Mouse (Mus musculus): ENCODE data around the gene Lin28a. TPM values are rescaled to one million over a fixed set of nuclear protein-coding genes. Genes with fewer than 3 reads are reported as not detected.
"Not testable (repeated sequence)": the region's sequence is repeated elsewhere in the genome, so short reads cannot be mapped to it uniquely, and the experiment has no call there.

Lin28a gene
- total and polyA plus RNA-seq, 3 experiments = 0.11 TPM; not detected in 2

DNA sequence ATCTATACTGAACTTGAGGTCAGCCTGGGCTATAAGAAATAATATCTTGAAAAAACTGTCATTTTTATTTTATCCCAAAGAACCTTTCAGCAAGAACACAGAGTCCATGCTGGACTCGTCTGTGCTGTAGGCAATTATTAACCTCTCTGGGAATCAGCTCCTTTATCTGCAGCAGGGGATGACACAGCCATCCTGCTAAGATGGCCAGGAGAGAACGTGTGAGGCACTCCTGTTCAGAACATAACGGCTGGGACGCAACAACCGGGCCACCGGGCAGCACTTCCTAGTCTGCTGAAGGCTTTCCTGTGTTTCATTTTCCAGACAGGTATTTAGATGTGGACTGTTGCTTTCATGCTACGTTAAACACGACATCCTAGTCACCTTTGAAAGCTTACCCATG, 23.9 kb downstream of the Lin28a start:
- no peak for TF ChIP-seq GATA1 (IDR thresholded peaks at IDR 0.05; ENCODE audit: borderline replicate concordance, low read length)
- no peak for TF ChIP-seq GATA2 (IDR thresholded peaks at IDR 0.05; ENCODE audit: borderline replicate concordance, low read depth, low read length)
- Histone ChIP-seq H3K4me3 (ENCODE audit: low read depth, low read length) (no peak overlapping the region), H3K4me1 (ENCODE audit: insufficient read depth, low read depth, low read length) (peaks cover 3% of the 10 kb centered on the region), H3K9me3 (replicated peaks) (no peaks in the 10 kb centered on the region), H3K27me3 (ENCODE audit: insufficient read depth, low read length) (no peaks in the 10 kb centered on the region), H3K36me3 (replicated peaks) (peaks cover 92% of the 10 kb centered on the region)
- DNase-seq (ENCODE audit: low spot score) (no peak), ATAC-seq (ENCODE audit: extremely low read depth, insufficient number of reproducible peaks, low FRiP score, poor library complexity, severe bottlenecking) (no peak)

- ATAC-seq (ENCODE audit: extremely low read depth, insufficient number of reproducible peaks, low FRiP score, poor library complexity, severe bottlenecking) (no peak), DNase-seq (ENCODE audit: low spot score) (no peak)
- TF ChIP-seq CTCF (IDR thresholded peaks at IDR 0.05; ENCODE audit: low read depth, low read length) (no peak), TAL1 (conservative IDR thresholded peaks at IDR 0.05; ENCODE audit: low read depth, low read length) (no peak), GATA1 (IDR thresholded peaks at IDR 0.05; ENCODE audit: borderline replicate concordance, low read length) (no peak), POLR2AphosphoS5 (IDR thresholded peaks at IDR 0.05; ENCODE audit: insufficient replicate concordance, low read depth, low read length) (no peak)
- H3K9me3 ChIP-seq (replicated peaks) = no peaks in the 10 kb centered on the region
- H3K4me3 ChIP-seq (ENCODE audit: low read depth, low read length) = no peak overlapping the region
- H3K36me3 ChIP-seq (replicated peaks) = peaks cover 89% of the 10 kb centered on the region
- peaks cover 4% of the 10 kb centered on the region; the same call in 1 of the 2 replicates for H3K4me1 ChIP-seq (ENCODE audit: insufficient read depth, low read depth, low read length)
- no peaks in the 10 kb centered on the region for H3K27me3 ChIP-seq (ENCODE audit: insufficient read depth, low read length)
Measured at GRCm38 (mm10) chr4:133991087-133991660, 27.5 kb downstream of the Lin28a start.

GRCm38 (mm10) chr4:133990035-133990434, 28.6 kb downstream of the Lin28a start:
- H3K4me1 ChIP-seq (ENCODE audit: insufficient read depth, low read depth, low read length) = peaks cover 14% of the 10 kb centered on the region
- peaks cover 81% of the 10 kb centered on the region for H3K36me3 ChIP-seq (replicated peaks)
- H3K4me3 ChIP-seq (ENCODE audit: low read depth, low read length) = no peak overlapping the region
- DNase-seq (ENCODE audit: low spot score) (no peak), ATAC-seq (ENCODE audit: extremely low read depth, insufficient number of reproducible peaks, low FRiP score, poor library complexity, severe bottlenecking) (no peak)
- H3K27me3 ChIP-seq (ENCODE audit: insufficient read depth, low read length) = no peaks in the 10 kb centered on the region
- H3K9me3 ChIP-seq (replicated peaks) = no peaks in the 10 kb centered on the region
- TF ChIP-seq TAL1 (conservative IDR thresholded peaks at IDR 0.05; ENCODE audit: low read depth, low read length) = no peak
- TF ChIP-seq GATA2 (IDR thresholded peaks at IDR 0.05; ENCODE audit: borderline replicate concordance, low read depth, low read length) = no peak
- no peak for TF ChIP-seq GATA1 (IDR thresholded peaks at IDR 0.05; ENCODE audit: borderline replicate concordance, low read length)

DNA sequence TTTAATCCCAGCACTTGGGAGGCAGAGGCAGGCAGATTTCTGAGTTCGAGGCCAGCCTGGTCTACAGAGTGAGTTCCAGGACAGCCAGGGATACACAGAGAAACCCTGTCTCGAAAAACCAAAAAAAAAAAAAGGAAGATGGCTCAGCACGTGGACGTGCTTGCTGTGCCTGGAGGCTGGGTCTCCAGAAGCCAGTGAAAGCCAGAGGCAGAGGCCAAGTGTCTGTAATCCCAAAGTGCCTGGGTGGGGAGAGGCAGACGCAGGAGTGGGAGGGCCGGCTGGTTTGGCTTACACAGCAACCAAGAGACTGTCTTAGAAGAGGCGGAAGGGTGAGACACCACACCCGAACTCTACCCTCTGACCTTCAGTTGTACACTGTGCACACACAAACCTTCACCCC, 30.4 kb downstream of the Lin28a start:
- H3K9me3 ChIP-seq (replicated peaks); DNase-seq (ENCODE audit: low spot score); H3K4me3 ChIP-seq (ENCODE audit: low read depth, low read length); H3K27me3 ChIP-seq (ENCODE audit: insufficient read depth, low read length); ATAC-seq (ENCODE audit: extremely low read depth, insufficient number of reproducible peaks, low FRiP score, poor library complexity, severe bottlenecking): not testable (repeated sequence)
- Histone ChIP-seq H3K36me3 (replicated peaks) (peaks cover 69% of the 10 kb centered on the region), H3K4me1 (ENCODE audit: insufficient read depth, low read depth, low read length) (peaks cover 24% of the 10 kb centered on the region)

DNA sequence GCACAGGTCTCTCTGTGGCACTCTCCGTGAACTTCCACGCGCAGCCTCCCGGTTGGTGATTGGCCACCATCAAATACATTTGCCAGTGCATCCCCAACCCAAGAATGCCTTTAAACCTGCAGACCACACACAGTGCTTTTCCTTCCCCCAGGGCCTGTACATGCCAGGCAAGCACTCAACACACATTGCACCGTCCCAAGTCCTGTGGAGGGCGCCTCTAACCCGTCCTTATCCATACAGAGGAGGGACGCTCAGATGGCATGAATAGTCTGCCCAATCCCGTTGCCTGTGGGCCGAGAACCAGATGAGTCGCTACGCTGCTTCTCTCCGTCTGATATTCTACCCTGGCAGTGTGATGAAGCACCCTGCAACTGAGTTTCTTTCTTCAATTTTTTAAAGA, 35.7 kb downstream of the Lin28a start:
- Histone ChIP-seq H3K27me3 (ENCODE audit: insufficient read depth, low read length) (no peaks in the 10 kb centered on the region), H3K36me3 (replicated peaks) (peaks cover 73% of the 10 kb centered on the region), H3K4me3 (ENCODE audit: low read depth, low read length) (no peak overlapping the region), H3K9me3 (replicated peaks) (no peaks in the 10 kb centered on the region), H3K4me1 (ENCODE audit: insufficient read depth, low read depth, low read length) (peaks cover 24% of the 10 kb centered on the region)
- ATAC-seq (ENCODE audit: extremely low read depth, insufficient number of reproducible peaks, low FRiP score, poor library complexity, severe bottlenecking) = no peak
- TF ChIP-seq GATA1 (IDR thresholded peaks at IDR 0.05; ENCODE audit: borderline replicate concordance, low read length) (no peak), POLR2AphosphoS5 (IDR thresholded peaks at IDR 0.05; ENCODE audit: insufficient replicate concordance, low read depth, low read length) (no peak), TAL1 (conservative IDR thresholded peaks at IDR 0.05; ENCODE audit: low read depth, low read length) (no peak), CTCF (IDR thresholded peaks at IDR 0.05; ENCODE audit: low read depth, low read length) (no peak), GATA2 (IDR thresholded peaks at IDR 0.05; ENCODE audit: borderline replicate concordance, low read depth, low read length) (no peak)
- DNase-seq (ENCODE audit: low spot score) = no peak

- Histone ChIP-seq H3K4me1 (ENCODE audit: insufficient read depth, low read depth, low read length) (peaks cover 15% of the 10 kb centered on the region), H3K9me3 (replicated peaks) (no peaks in the 10 kb centered on the region), H3K36me3 (replicated peaks) (peaks cover 78% of the 10 kb centered on the region), H3K27me3 (ENCODE audit: insufficient read depth, low read length) (no peaks in the 10 kb centered on the region), H3K4me3 (ENCODE audit: low read depth, low read length) (no peak overlapping the region)
- ATAC-seq (ENCODE audit: extremely low read depth, insufficient number of reproducible peaks, low FRiP score, poor library complexity, severe bottlenecking) (no peak), DNase-seq (ENCODE audit: low spot score) (no peak)
- TF ChIP-seq TAL1 (conservative IDR thresholded peaks at IDR 0.05; ENCODE audit: low read depth, low read length) = no peak
- TF ChIP-seq GATA2 (IDR thresholded peaks at IDR 0.05; ENCODE audit: borderline replicate concordance, low read depth, low read length) = no peak
- TF ChIP-seq CTCF (IDR thresholded peaks at IDR 0.05; ENCODE audit: low read depth, low read length) = no peak
- no peak for TF ChIP-seq POLR2AphosphoS5 (IDR thresholded peaks at IDR 0.05; ENCODE audit: insufficient replicate concordance, low read depth, low read length)
Measured at GRCm38 (mm10) chr4:133980496-133980895, 38.1 kb downstream of the Lin28a start.

- DNase-seq (ENCODE audit: low spot score) = no peak
- ATAC-seq (ENCODE audit: extremely low read depth, insufficient number of reproducible peaks, low FRiP score, poor library complexity, severe bottlenecking) = no peak
- TF ChIP-seq CTCF (IDR thresholded peaks at IDR 0.05; ENCODE audit: low read depth, low read length) = no peak
- TF ChIP-seq GATA2 (IDR thresholded peaks at IDR 0.05; ENCODE audit: borderline replicate concordance, low read depth, low read length) = no peak
- no peak for TF ChIP-seq POLR2AphosphoS5 (IDR thresholded peaks at IDR 0.05; ENCODE audit: insufficient replicate concordance, low read depth, low read length)
- no peak for TF ChIP-seq GATA1 (IDR thresholded peaks at IDR 0.05; ENCODE audit: borderline replicate concordance, low read length)
- TF ChIP-seq TAL1 (conservative IDR thresholded peaks at IDR 0.05; ENCODE audit: low read depth, low read length) = no peak
- Histone ChIP-seq H3K4me3 (ENCODE audit: low read depth, low read length) (no peak overlapping the region), H3K9me3 (replicated peaks) (no peaks in the 10 kb centered on the region), H3K36me3 (replicated peaks) (peaks cover 89% of the 10 kb centered on the region), H3K27me3 (ENCODE audit: insufficient read depth, low read length) (no peaks in the 10 kb centered on the region), H3K4me1 (ENCODE audit: insufficient read depth, low read depth, low read length) (no peaks in the 10 kb centered on the region)
Measured at GRCm38 (mm10) chr4:133978021-133978711, 40.5 kb downstream of the Lin28a start.
